Mouse (Mus musculus) ES-Bruce4 (cell line): Measurements from ENCODE around the gene Srp14. TPM values are rescaled to one million over a fixed set of nuclear protein-coding genes. Genes with fewer than 3 reads are reported as not detected.

Experiments
- H3K27ac ChIP-seq: 2 replicates; pipeline ENCODE4 v1.5.1; 2012; ENCODE audit warnings: low read length, inconsistent platforms; ENCODE audit not compliant: insufficient read depth
- H3K27me3 ChIP-seq: 2 replicates; pipeline ENCODE4 v1.6.1; 2012; ENCODE audit warnings: mild to moderate bottlenecking, low read length, inconsistent platforms; ENCODE audit not compliant: control insufficient read depth, poor library complexity, insufficient read depth, severe bottlenecking
- H3K36me3 ChIP-seq: 2 replicates; pipeline ENCODE4 v1.6.1; 2012; ENCODE audit warnings: inconsistent platforms, mild to moderate bottlenecking, low read length, moderate library complexity; ENCODE audit not compliant: control insufficient read depth, poor library complexity, insufficient read depth, severe bottlenecking
- H3K4me1 ChIP-seq: one replicate; pipeline ENCODE4 v1.8.1; 2011; ENCODE audit warnings: low read length; ENCODE audit not compliant: control insufficient read depth, insufficient read depth
- H3K4me3 ChIP-seq: 2 replicates; pipeline ENCODE4 v1.5.1; 2011; ENCODE audit warnings: low read depth, mild to moderate bottlenecking, low read length
- H3K9ac ChIP-seq: 2 replicates; pipeline ENCODE4 v1.6.1; 2012; ENCODE audit warnings: low read depth, mild to moderate bottlenecking, inconsistent platforms; ENCODE audit not compliant: poor library complexity, severe bottlenecking
- H3K9me3 ChIP-seq: replicated peaks from 2 replicates; pipeline ENCODE4 v1.6.1; 2012; ENCODE audit warnings: mild to moderate bottlenecking, low read length, inconsistent platforms; ENCODE audit not compliant: control insufficient read depth, poor library complexity, insufficient read depth, severe bottlenecking
- CTCF ChIP-seq: IDR thresholded peaks from one replicate; pipeline ENCODE4 v1.8.1; 2011; ENCODE audit warnings: low read depth, low read length
- EP300 ChIP-seq: IDR thresholded peaks from 2 replicates; pipeline ENCODE4 v1.6.1; 2011; ENCODE audit warnings: low read depth, low read length; ENCODE audit not compliant: insufficient read depth
- POLR2A ChIP-seq: IDR thresholded peaks from one replicate; pipeline ENCODE4 v1.8.1; 2011; ENCODE audit warnings: low read length; ENCODE audit not compliant: insufficient read depth
- polyA plus RNA-seq: library from polyadenylated mRNA; stranded (reverse); fragments of >200 nt; gene quantifications from 2 replicates; pipeline ENCODE4 v1.2.4, GENCODE M21; 2011; ENCODE audit warnings: low read depth; ENCODE audit not compliant: missing spikeins, insufficient read depth, insufficient read length

Gene Srp14
- polyA plus RNA-seq, 1 experiment: 142 TPM

DNA sequence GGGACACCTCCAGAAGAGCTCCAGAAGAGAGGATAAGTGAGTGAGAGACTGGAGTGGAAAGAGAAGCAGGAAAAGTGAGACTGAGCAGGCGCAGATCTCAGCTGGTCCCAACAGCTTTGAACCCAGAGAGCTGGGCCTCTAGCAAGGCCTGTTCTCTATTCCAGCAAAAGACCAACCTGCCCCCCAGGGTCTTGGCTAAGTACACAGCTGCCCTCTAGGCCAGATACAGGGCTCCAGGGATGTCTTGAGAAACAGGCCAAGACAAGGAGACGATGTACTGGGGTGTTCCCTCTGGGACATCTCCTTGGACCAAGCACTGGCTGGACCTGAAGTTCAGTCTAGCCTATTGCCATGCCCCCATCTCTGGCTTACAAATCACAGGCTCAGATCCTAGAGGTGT is 20.7 kb upstream of the Srp14 start:
- Histone ChIP-seq H3K4me3 (no peak overlapping the region), H3K9ac (no peak overlapping the region), H3K36me3 (no peaks in the 10 kb centered on the region), H3K9me3 (no peaks in the 10 kb centered on the region), H3K27me3 (no peaks in the 10 kb centered on the region), H3K27ac (no peak overlapping the region), H3K4me1 (no peaks in the 10 kb centered on the region)
- no peak for TF ChIP-seq POLR2A
- TF ChIP-seq CTCF: no peak
- TF ChIP-seq EP300: no peak

DNA sequence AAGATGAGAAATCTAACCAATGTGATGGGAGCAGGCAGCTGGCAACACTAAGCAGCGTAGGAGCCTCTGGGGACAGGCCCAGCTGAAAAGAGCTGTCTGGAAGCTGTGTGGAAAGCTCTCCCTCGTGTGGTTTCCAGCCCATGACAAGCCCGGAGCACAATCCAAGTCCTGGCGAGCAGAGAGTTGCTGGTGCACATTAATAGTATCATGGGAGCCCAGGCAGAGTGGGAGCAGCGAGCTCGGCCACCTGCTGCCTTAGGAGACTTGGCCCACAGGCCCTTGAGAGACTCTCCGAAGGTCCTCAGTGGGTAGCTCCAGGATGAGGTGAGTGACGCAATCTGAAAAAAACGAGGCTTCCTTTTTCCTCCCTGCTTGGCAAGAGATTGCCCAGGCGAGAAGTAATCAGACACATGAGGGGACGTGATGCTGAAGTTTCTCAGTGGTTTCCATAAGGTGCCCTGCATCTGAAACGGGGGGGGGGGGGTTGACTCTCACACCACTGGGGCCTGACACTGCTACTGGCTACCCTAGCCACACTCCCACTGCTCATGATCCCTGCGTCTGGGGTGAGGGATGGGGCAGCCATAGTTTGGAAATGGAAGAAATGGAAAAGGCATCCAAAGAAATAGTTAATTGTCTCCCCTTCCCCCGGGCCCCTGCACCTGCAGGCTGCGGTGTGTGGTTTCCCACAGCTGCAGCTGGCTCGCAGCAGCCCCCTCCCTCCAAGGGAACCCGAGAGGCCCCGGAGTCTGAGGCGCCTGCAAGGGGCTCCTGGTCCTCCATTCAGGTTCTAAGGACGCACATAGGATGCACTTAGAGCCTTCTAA is 19.8 kb upstream of the Srp14 start:
- H3K4me1 ChIP-seq: no peaks in the 10 kb centered on the region
- H3K27ac ChIP-seq: no peak overlapping the region
- H3K36me3 ChIP-seq: no peaks in the 10 kb centered on the region
- H3K9me3 ChIP-seq: no peaks in the 10 kb centered on the region
- TF ChIP-seq EP300: no peak
- TF ChIP-seq CTCF: no peak
- no peak for TF ChIP-seq POLR2A
- H3K4me3 ChIP-seq: no peak overlapping the region
- no peaks in the 10 kb centered on the region for H3K27me3 ChIP-seq
- no peak overlapping the region for H3K9ac ChIP-seq

GRCm38 (mm10) chr2:118498476-118498875 is 19.0 kb upstream of the Srp14 start:
- Histone ChIP-seq H3K9ac (no peak overlapping the region), H3K27me3 (no peaks in the 10 kb centered on the region), H3K4me1 (no peaks in the 10 kb centered on the region), H3K27ac (no peak overlapping the region), H3K4me3 (no peak overlapping the region), H3K36me3 (no peaks in the 10 kb centered on the region), H3K9me3 (no peaks in the 10 kb centered on the region)
- TF ChIP-seq EP300 (no peak), POLR2A (no peak), CTCF (no peak)

DNA sequence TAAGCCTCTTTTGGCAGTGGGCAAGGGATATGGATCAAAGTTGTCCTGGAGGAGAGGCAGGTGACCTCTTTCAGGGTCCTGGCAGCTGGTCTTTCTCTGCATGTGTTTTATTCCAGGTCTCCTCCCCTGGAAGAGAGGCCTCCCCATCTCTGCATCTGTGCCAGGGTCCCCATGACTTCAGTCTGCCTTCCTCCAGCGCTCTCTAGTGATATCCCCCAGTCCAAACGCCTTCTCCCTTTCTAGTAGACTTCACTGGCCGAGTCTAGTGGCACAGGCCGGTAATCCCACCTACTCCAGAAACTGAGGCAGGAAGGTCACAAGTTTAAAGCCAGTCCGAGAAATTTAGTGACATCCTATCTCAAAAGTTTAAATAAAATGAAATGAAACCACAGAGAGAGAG is 18.4 kb upstream of the Srp14 start:
- Histone ChIP-seq H3K27me3 (no peaks in the 10 kb centered on the region), H3K4me1 (no peaks in the 10 kb centered on the region), H3K9me3 (no peaks in the 10 kb centered on the region), H3K27ac (no peak overlapping the region), H3K4me3 (no peak overlapping the region), H3K36me3 (no peaks in the 10 kb centered on the region), H3K9ac (no peak overlapping the region)
- no peak for TF ChIP-seq EP300
- no peak for TF ChIP-seq POLR2A
- TF ChIP-seq CTCF: no peak

- Histone ChIP-seq H3K4me1 (peaks cover 2% of the 10 kb centered on the region), H3K4me3 (no peak overlapping the region), H3K27ac (no peak overlapping the region), H3K36me3 (no peaks in the 10 kb centered on the region), H3K27me3 (no peaks in the 10 kb centered on the region), H3K9ac (no peak overlapping the region), H3K9me3 (no peaks in the 10 kb centered on the region)
- no peak for TF ChIP-seq EP300
- no peak for TF ChIP-seq CTCF
- no peak for TF ChIP-seq POLR2A
These were observed 15.5 kb upstream of the Srp14 start for GRCm38 (mm10) chr2:118495024-118495423.

GRCm38 (mm10) chr2:118491741-118492395 is 12.4 kb upstream of the Srp14 start:
- Histone ChIP-seq H3K27ac (no peak overlapping the region), H3K9ac (no peak overlapping the region), H3K9me3 (no peaks in the 10 kb centered on the region), H3K4me1 (peaks cover 4% of the 10 kb centered on the region), H3K36me3 (no peaks in the 10 kb centered on the region), H3K4me3 (no peak overlapping the region), H3K27me3 (no peaks in the 10 kb centered on the region)
- TF ChIP-seq POLR2A (no peak), EP300 (no peak), CTCF (no peak)
